Mouse (Mus musculus) embryonic facial prominence, embryonic 13.5 days (tissue): ENCODE measurements around the gene Itgb6. TPM values are rescaled to one million over a fixed set of nuclear protein-coding genes. Genes with fewer than 3 reads are reported as not detected.

Experiments used
- ATAC-seq: fragments of 200-750 bp; cut with Nextera tagmentation; 2 replicates; pipeline ENCODE4 v1.8.0; 2017; ENCODE audit warnings: low read depth; ENCODE audit not compliant: insufficient number of reproducible peaks, insufficient read depth, low FRiP score, low TSS enrichment
- H3K27ac ChIP-seq: fragments of 300-500 bp; sonication (generic); 2 replicates; pipeline ENCODE4 v1.5.1; 2015; ENCODE audit warnings: moderate library complexity, mild to moderate bottlenecking, inconsistent platforms
- H3K27me3 ChIP-seq: fragments of 300-500 bp; sonication (generic); 2 replicates; pipeline ENCODE4 v1.6.1; 2015; ENCODE audit warnings: mild to moderate bottlenecking, inconsistent platforms
- H3K36me3 ChIP-seq: fragments of 300-500 bp; sonication (generic); 2 replicates; pipeline ENCODE4 v1.6.1; 2015; ENCODE audit warnings: mild to moderate bottlenecking, inconsistent platforms
- H3K4me1 ChIP-seq: fragments of 300-500 bp; sonication (generic); 2 replicates; pipeline ENCODE4 v1.6.1; 2015; ENCODE audit warnings: inconsistent platforms
- H3K4me2 ChIP-seq: fragments of 300-500 bp; sonication (generic); 2 replicates; pipeline ENCODE4 v1.6.1; 2015; ENCODE audit warnings: moderate library complexity, mild to moderate bottlenecking, inconsistent platforms
- H3K4me3 ChIP-seq: fragments of 300-500 bp; sonication (generic); 2 replicates; pipeline ENCODE4 v1.5.1; 2015; ENCODE audit warnings: mild to moderate bottlenecking, inconsistent platforms
- H3K9ac ChIP-seq: fragments of 300-500 bp; sonication (generic); 2 replicates; pipeline ENCODE4 v1.6.1; 2015; ENCODE audit warnings: mild to moderate bottlenecking, inconsistent platforms
- H3K9me3 ChIP-seq: fragments of 300-500 bp; sonication (generic); 2 replicates; pipeline ENCODE4 v1.6.1; 2016; ENCODE audit warnings: inconsistent platforms
- WGBS: fragments of 180-500 bp; shearing (Covaris S2); methylation state at CpG from one replicate; pipeline ENCODE4 v1.1.7; 2015; ENCODE audit warnings: mixed read lengths; 5-methylcytosine and 5-hydroxymethylcytosine counted together
- polyA plus RNA-seq: library from polyadenylated mRNA; unstranded; fragments of >200 nt; fragmentation: Nextera tagmentation; extraction: Ambion mirVana; gene quantifications from 2 replicates; pipeline ENCODE4 v1.2.1, GENCODE M21; 2015

The Itgb6 gene
- polyA plus RNA-seq, 1 experiment from 2014 or later, result 2.1 TPM

DNA sequence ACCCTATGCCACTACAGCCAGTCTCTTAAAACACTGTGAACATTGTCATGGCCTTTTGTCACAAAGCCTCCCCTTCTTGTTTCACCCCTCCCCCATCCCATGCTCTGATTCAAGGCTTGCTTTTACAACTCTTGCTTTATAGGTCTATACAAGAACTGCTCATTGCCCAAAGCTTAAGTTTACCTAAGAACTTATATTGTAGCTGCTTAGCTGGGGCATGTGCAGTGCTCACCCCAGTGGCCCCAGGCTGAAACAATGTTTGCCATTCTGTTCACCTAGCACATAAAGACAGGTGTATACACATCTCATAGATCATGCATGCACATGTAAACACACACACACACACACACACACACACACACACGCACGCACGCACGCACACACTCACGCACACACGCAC, 25.9 kb downstream of the Itgb6 start:
- 94% methylated on average over 6 of the region's 6 CpGs for WGBS
- no peak overlapping the region for H3K4me2 ChIP-seq
- peaks cover 22% of the 10 kb centered on the region for H3K4me1 ChIP-seq
- H3K27me3 ChIP-seq, result no peaks in the 10 kb centered on the region
- H3K36me3 ChIP-seq, result no peaks in the 10 kb centered on the region
- ATAC-seq, result no peak
- H3K9ac ChIP-seq, result no peak overlapping the region
- H3K27ac ChIP-seq, result no peak overlapping the region
- H3K4me3 ChIP-seq, result no peak overlapping the region
- H3K9me3 ChIP-seq, result no peaks in the 10 kb centered on the region

DNA sequence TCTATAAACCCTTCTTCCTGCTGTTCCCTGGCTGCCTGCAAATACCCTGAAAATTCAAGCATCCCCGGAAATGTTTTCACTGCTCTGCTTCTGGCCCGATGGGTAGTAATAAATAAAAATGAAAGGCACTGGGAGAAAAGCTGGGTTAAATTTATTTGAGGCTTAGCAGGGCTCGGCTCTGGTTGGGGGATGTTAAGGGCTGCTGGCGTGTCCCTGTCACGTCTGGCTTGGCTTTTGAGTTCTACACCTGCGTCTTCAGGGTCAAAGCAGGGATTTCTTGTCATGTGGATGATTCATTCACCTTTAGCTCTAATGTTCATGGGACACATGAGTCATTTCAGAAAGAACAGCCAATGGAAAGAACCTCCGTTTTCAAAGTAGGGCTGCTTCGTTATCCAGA, 26.7 kb downstream of the Itgb6 start:
- 69% methylated on average over 8 of the region's 8 CpGs for WGBS
- Histone ChIP-seq H3K27me3 (no peaks in the 10 kb centered on the region), H3K27ac (no peak overlapping the region), H3K4me2 (no peak overlapping the region), H3K9ac (no peak overlapping the region), H3K4me1 (peaks cover 22% of the 10 kb centered on the region), H3K4me3 (no peak overlapping the region), H3K36me3 (no peaks in the 10 kb centered on the region), H3K9me3 (no peaks in the 10 kb centered on the region)
- ATAC-seq, result no peak

GRCm38 (mm10) chr2:60694563-60694962, 27.9 kb downstream of the Itgb6 start:
- WGBS, result 77% methylated on average over 8 of the region's 8 CpGs
- no peaks in the 10 kb centered on the region for H3K27me3 ChIP-seq
- ATAC-seq, result no peak
- H3K27ac ChIP-seq, result no peak overlapping the region
- no peak overlapping the region for H3K4me3 ChIP-seq
- H3K36me3 ChIP-seq, result no peaks in the 10 kb centered on the region
- H3K9me3 ChIP-seq, result no peaks in the 10 kb centered on the region
- H3K4me2 ChIP-seq, result no peak overlapping the region
- peaks cover 22% of the 10 kb centered on the region for H3K4me1 ChIP-seq
- no peak overlapping the region for H3K9ac ChIP-seq

GRCm38 (mm10) chr2:60692239-60692638, 30.2 kb downstream of the Itgb6 start:
- no peak overlapping the region for H3K9ac ChIP-seq
- H3K4me2 ChIP-seq, result no peak overlapping the region
- H3K4me3 ChIP-seq, result no peak overlapping the region
- peaks cover 15% of the 10 kb centered on the region for H3K4me1 ChIP-seq
- no peak overlapping the region for H3K27ac ChIP-seq
- no peaks in the 10 kb centered on the region for H3K36me3 ChIP-seq
- no peaks in the 10 kb centered on the region for H3K9me3 ChIP-seq
- ATAC-seq, result no peak
- 70% methylated on average over 5 of the region's 5 CpGs for WGBS
- no peaks in the 10 kb centered on the region for H3K27me3 ChIP-seq

DNA sequence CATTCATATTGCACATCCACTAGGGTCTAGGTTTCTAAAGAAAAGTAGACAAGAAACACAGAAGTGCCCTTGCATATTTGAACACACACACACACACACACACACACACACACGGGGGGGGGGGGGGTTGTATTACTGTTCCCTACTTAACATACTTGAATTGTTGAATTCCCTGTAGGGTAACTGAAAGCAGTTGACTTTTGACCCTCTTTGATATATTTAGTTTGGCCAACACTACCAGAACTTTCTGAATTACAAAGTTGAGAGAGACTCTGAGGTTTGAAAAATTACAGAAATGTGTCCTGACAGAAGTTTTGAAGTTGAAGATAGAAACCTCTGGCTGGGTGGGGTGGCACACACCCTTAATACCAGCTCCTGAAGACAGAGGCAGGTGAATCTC, 32.2 kb downstream of the Itgb6 start:
- Histone ChIP-seq H3K36me3 (no peaks in the 10 kb centered on the region), H3K27me3 (no peaks in the 10 kb centered on the region), H3K9me3 (no peaks in the 10 kb centered on the region), H3K4me2 (no peak overlapping the region), H3K4me1 (peaks cover 11% of the 10 kb centered on the region), H3K9ac (no peak overlapping the region), H3K27ac (no peak overlapping the region), H3K4me3 (no peak overlapping the region)
- ATAC-seq, result no peak
- 60% methylated on average over 1 of the region's 1 CpGs for whole genome bisulfite sequencing

DNA sequence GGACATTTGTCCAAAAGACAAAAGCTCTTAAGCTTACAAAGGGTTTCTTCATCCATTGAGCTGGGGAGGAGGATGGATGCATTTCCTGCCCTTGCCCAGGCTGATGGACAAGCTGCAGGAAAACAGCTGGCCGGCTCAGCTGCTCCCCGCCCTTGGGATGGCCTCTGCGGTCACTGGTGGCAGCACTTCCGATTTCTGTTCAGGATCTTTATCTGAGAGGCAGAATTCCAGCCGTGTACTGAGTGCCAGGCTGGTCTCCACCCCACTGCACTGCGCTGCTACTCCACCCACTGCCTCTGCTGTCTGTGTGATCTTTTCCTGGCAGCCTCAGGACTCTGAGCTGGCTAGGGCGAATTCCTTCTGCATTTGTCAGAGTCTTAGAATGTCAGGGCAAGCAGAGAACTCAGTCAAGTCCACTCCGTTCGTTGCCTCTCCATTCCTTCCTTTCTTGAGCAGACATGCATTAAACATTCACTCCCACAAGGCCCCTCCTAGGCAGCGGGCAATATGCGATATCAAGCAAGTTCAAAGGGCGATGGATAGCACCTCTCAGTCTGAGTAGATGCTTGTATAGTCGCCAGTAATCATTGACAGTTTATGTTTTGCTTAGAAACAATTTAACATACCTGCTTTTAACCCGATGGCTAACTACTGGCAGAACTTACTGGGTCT, 33.4 kb downstream of the Itgb6 start:
- H3K27ac ChIP-seq, result no peak overlapping the region
- H3K4me1 ChIP-seq, result peaks cover 11% of the 10 kb centered on the region
- no peaks in the 10 kb centered on the region for H3K27me3 ChIP-seq
- 32% methylated on average over 14 of the region's 14 CpGs for WGBS
- peak overlapping the region; percentile 16; the same call in 1 of the 2 replicates for H3K4me2 ChIP-seq
- no peaks in the 10 kb centered on the region for H3K36me3 ChIP-seq
- H3K4me3 ChIP-seq, result no peak overlapping the region
- ATAC-seq, result 0 out of 2 replicates have a peak, but pooled peaks have one; percentile 59
- peak overlapping the region; percentile 28; the same call in 1 of the 2 replicates for H3K9ac ChIP-seq
- H3K9me3 ChIP-seq, result no peaks in the 10 kb centered on the region

DNA sequence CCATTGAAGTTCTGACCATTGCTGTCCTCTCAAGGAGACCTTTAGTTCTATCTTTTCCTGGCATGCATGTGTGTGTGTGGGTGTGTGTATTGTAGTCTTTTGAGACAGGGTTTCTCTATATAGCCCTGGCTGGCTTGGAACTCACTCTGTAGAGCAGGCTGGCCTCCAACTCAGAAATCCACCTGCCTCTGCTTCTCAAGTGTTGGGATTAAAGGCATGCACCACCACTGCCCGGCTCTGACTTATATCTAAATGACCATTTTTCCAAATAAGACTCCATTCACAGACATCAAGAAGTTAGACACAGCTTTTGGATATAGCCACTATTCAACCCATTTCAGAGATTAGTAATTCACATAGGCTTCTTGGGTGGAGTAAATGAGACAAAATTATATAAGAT, 34.3 kb downstream of the Itgb6 start:
- Histone ChIP-seq H3K9me3 (no peaks in the 10 kb centered on the region), H3K4me3 (no peak overlapping the region), H3K4me1 (peaks cover 9% of the 10 kb centered on the region), H3K36me3 (no peaks in the 10 kb centered on the region), H3K9ac (no peak overlapping the region), H3K27ac (no peak overlapping the region), H3K27me3 (no peaks in the 10 kb centered on the region), H3K4me2 (no peak overlapping the region)
- no peak for ATAC-seq
- WGBS, result 87% methylated on average over 1 of the region's 1 CpGs

DNA sequence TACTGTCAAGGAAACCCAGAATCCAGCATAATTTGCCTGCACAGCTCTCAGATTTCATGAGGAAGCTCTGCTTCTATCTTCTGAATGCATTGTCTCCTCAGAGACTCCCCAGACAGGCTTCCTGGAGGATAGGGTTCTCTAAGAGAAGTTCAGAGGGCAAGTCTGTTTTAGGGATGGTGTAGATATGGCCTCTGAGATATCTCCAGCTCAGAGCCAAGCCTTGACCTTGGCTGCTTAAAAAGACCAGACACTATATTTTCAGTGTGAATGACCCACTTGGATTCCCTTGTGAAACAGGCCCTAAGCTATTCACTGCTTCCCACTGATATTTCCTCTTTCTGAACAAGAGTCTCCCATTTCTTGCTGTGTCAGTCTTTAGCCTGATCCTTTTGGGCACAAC, 36.5 kb downstream of the Itgb6 start:
- H3K27me3 ChIP-seq, result no peaks in the 10 kb centered on the region
- no peak overlapping the region for H3K4me2 ChIP-seq
- H3K9me3 ChIP-seq, result no peaks in the 10 kb centered on the region
- H3K4me1 ChIP-seq, result peaks cover 9% of the 10 kb centered on the region
- H3K27ac ChIP-seq, result no peak overlapping the region
- no peak overlapping the region for H3K9ac ChIP-seq
- no peak overlapping the region for H3K4me3 ChIP-seq
- ATAC-seq, result no peak
- H3K36me3 ChIP-seq, result no peaks in the 10 kb centered on the region

GRCm38 (mm10) chr2:60684168-60684567, 38.3 kb downstream of the Itgb6 start:
- H3K4me1 ChIP-seq, result peaks cover 4% of the 10 kb centered on the region
- no peak for ATAC-seq
- H3K4me2 ChIP-seq, result no peak overlapping the region
- 81% methylated on average over 3 of the region's 3 CpGs for WGBS
- no peak overlapping the region for H3K27ac ChIP-seq
- H3K4me3 ChIP-seq, result no peak overlapping the region
- no peaks in the 10 kb centered on the region for H3K36me3 ChIP-seq
- H3K27me3 ChIP-seq, result no peaks in the 10 kb centered on the region
- no peak overlapping the region for H3K9ac ChIP-seq
- no peaks in the 10 kb centered on the region for H3K9me3 ChIP-seq

GRCm38 (mm10) chr2:60682554-60682953, 39.9 kb downstream of the Itgb6 start:
- Histone ChIP-seq H3K36me3 (no peaks in the 10 kb centered on the region), H3K4me1 (no peaks in the 10 kb centered on the region), H3K27me3 (no peaks in the 10 kb centered on the region), H3K9me3 (no peaks in the 10 kb centered on the region), H3K4me2 (no peak overlapping the region), H3K9ac (no peak overlapping the region), H3K4me3 (no peak overlapping the region), H3K27ac (no peak overlapping the region)
- WGBS, result 77% methylated on average over 2 of the region's 2 CpGs
- no peak for ATAC-seq

- peak overlapping the region; percentile 17; the same call in 1 of the 2 replicates for H3K4me2 ChIP-seq
- H3K9ac ChIP-seq, result no peak overlapping the region
- H3K27me3 ChIP-seq, result no peaks in the 10 kb centered on the region
- peak overlapping the region; percentile 7; the same call in 1 of the 2 replicates for H3K27ac ChIP-seq
- no peaks in the 10 kb centered on the region for H3K36me3 ChIP-seq
- H3K9me3 ChIP-seq, result no peaks in the 10 kb centered on the region
- H3K4me1 ChIP-seq, result no peaks in the 10 kb centered on the region
- H3K4me3 ChIP-seq, result no peak overlapping the region
- ATAC-seq, result 0 out of 2 replicates have a peak, but pooled peaks have one; percentile 59
- WGBS, result 38% methylated on average over 7 of the region's 7 CpGs
Measured at GRCm38 (mm10) chr2:60674413-60674812, 48.0 kb downstream of the Itgb6 start.
